Mouse (Mus musculus): ENCODE data around the gene Tnfrsf25. TPM values are rescaled to one million over a fixed set of nuclear protein-coding genes. Genes with fewer than 3 reads are reported as not detected.
A peak's percentile ranks its signal among the peaks of the same experiment; 100 is the strongest.

Gene Tnfrsf25
- total and polyA plus RNA-seq, 2 experiments from 2014 or later, result 0.48 to 1.6 TPM

DNA sequence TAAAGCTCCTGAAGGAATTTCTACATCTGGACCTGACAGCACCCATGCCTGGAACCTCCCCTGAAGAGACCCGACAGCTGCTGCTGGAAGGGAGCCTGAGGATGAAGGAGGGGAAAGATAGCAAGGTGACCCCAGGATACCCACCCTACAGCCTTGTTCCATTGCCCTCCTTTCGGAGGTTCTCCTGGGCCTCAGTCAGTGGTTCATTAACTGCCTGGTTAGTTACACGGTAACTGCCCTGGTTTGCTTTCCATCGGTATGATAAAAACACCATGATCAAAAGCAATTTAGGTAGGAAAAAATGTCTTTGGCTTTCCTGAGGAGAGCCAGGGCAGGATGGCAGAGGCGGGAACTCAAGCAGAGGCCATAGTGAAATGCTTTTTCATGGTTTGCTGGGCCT lies 7.1 kb upstream of the Tnfrsf25 start:
- Histone ChIP-seq H3K27ac (peak overlapping the region; percentile 54), H3K27me3 (ENCODE audit: insufficient read depth, low read length) (no peaks in the 10 kb centered on the region), H3K4me3 (ENCODE audit: low read length) (peak overlapping the region; percentile 24), H3K9ac (replicated peaks; ENCODE audit: low read length) (peak overlapping the region; percentile 6; the same call in 1 of the 2 replicates), H3K36me3 (ENCODE audit: insufficient read depth, low read length) (peaks cover 17% of the 10 kb centered on the region), H3K9me3 (ENCODE audit: low read length) (no peaks in the 10 kb centered on the region), H3K4me2 (ENCODE audit: low read depth, low read length) (peak overlapping the region; percentile 52), H3K4me1 (ENCODE audit: insufficient read depth, low read length) (peaks cover 14% of the 10 kb centered on the region)
- ATAC-seq (no peak), DNase-seq (ENCODE audit: low spot score) (no peak)
- 74% methylated on average over 5 of the region's 5 CpGs for WGBS
- TF ChIP-seq CTCF (IDR thresholded peaks at IDR 0.05; ENCODE audit: low read depth), result no peak

DNA sequence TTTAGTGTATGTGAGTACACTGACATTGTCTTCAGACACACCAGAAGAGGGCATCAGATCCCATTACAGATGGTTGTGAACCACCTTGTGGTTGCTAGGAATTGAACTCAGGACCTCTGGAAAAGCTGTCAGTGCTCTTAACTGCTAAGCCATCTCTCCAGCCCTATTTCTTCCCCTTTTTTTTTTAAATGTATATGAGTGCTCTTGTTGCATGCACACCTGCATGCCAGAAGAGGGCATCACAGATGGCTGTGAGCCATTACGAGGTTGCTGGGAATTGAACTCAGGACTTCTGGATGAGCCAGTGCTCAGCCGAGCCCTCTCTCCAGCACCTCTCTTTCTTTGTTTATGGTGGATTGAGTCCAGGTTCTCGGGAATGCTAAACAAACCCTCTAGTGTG lies 6.2 kb upstream of the Tnfrsf25 start:
- WGBS, result 90% methylated on average over 3 of the region's 3 CpGs
- H3K4me2 ChIP-seq (ENCODE audit: low read depth, low read length), result no peak overlapping the region
- H3K9me3 ChIP-seq (ENCODE audit: low read length), result no peaks in the 10 kb centered on the region
- H3K27me3 ChIP-seq (ENCODE audit: insufficient read depth, low read length), result 0 out of 2 replicates have a peak, but pooled peaks cover 7% of the 10 kb centered on the region
- no peak for ATAC-seq
- no peak overlapping the region for H3K27ac ChIP-seq
- H3K9ac ChIP-seq (replicated peaks; ENCODE audit: low read length), result no peak overlapping the region
- TF ChIP-seq CTCF (IDR thresholded peaks at IDR 0.05; ENCODE audit: low read depth), result peak; percentile 12; the same call in 1 of the 2 replicates
- DNase-seq (ENCODE audit: low spot score), result no peak
- H3K4me3 ChIP-seq (ENCODE audit: low read length), result no peak overlapping the region
- H3K36me3 ChIP-seq (ENCODE audit: insufficient read depth, low read length), result peaks cover 14% of the 10 kb centered on the region
- H3K4me1 ChIP-seq (ENCODE audit: insufficient read depth, low read length), result peaks cover 14% of the 10 kb centered on the region

DNA sequence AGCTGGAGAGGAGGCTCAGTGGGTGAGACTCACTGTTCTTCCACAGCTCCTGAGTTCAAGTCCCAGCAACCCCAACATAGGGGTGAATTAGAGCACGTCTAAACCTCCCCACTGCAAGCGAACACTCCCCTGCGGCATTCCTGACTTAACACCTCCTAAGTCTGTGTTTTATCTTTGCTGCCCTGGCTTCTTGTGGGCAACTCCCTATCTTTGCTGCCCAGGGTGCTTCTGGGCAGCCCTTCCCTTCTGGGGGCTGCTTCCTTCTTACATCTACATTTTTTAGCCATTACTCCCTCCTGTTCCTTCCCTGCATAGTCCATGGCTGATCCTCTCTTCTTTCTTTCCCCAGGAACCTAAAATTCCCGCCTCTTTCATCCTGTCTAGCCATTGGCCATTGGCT lies 5.0 kb upstream of the Tnfrsf25 start:
- ATAC-seq (no peak), DNase-seq (ENCODE audit: low spot score) (no peak)
- Histone ChIP-seq H3K4me2 (ENCODE audit: low read depth, low read length) (no peak overlapping the region), H3K9me3 (ENCODE audit: low read length) (no peaks in the 10 kb centered on the region), H3K36me3 (ENCODE audit: insufficient read depth, low read length) (peaks cover 13% of the 10 kb centered on the region), H3K4me3 (ENCODE audit: low read length) (no peak overlapping the region), H3K27ac (no peak overlapping the region), H3K4me1 (ENCODE audit: insufficient read depth, low read length) (peaks cover 14% of the 10 kb centered on the region), H3K27me3 (ENCODE audit: insufficient read depth, low read length) (peaks cover 14% of the 10 kb centered on the region; the same call in 1 of the 2 replicates), H3K9ac (replicated peaks; ENCODE audit: low read length) (no peak overlapping the region)
- no peak for TF ChIP-seq CTCF (IDR thresholded peaks at IDR 0.05; ENCODE audit: low read depth)
- 86% methylated on average over 4 of the region's 4 CpGs for WGBS

DNA sequence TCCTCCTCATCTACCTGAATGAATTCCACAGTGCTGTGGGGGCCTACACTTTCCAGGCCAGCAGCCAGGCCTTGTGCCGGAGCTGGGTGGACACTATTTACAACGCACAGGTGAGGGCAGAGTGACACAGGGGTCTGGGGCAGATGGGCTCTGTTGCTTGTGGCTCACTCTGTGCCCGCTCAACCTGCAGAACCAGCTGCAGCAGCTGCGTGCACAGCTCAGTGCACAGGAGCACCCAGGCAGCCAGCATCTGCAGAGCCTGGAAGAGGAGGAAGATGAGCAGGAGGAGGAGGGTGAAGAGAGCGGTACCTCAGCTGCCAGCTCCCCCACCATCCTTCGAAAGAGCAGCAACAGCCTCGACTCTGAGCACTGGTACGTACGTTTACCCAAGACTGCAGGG lies 3.4 kb upstream of the Tnfrsf25 start:
- no peak for ATAC-seq
- Histone ChIP-seq H3K27ac (no peak overlapping the region), H3K4me1 (ENCODE audit: insufficient read depth, low read length) (peaks cover 14% of the 10 kb centered on the region), H3K4me3 (ENCODE audit: low read length) (no peak overlapping the region), H3K36me3 (ENCODE audit: insufficient read depth, low read length) (peaks cover 13% of the 10 kb centered on the region), H3K4me2 (ENCODE audit: low read depth, low read length) (no peak overlapping the region), H3K9ac (replicated peaks; ENCODE audit: low read length) (no peak overlapping the region), H3K9me3 (ENCODE audit: low read length) (no peaks in the 10 kb centered on the region), H3K27me3 (ENCODE audit: insufficient read depth, low read length) (peaks cover 27% of the 10 kb centered on the region; the same call in 1 of the 2 replicates)
- no peak for TF ChIP-seq CTCF (IDR thresholded peaks at IDR 0.05; ENCODE audit: low read depth)
- no peak for DNase-seq (ENCODE audit: low spot score)
- WGBS, result 78% methylated on average over 9 of the region's 9 CpGs

DNA sequence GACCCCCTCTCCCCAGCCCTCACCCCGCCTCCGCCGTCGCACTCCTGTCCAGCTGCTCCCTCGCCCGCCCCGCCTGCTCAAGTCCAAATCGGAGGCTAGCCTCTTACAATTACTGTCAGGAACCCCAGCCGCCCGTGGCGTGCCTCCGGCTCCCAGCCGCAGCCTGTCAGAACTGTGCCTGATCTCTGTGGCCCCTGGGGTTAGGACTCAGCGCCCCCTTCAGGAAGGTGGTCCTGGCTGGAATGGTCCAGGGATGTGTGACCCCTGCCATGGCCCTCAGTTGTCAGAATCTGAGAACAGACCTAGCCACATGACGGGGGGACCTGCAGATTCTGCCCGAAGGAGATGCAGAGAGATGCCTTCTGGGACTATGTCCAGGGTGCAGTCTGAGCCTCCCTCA lies 1.7 kb upstream of the Tnfrsf25 start:
- no peak for ATAC-seq
- Histone ChIP-seq H3K27ac (no peak overlapping the region), H3K27me3 (ENCODE audit: insufficient read depth, low read length) (peaks cover 39% of the 10 kb centered on the region), H3K36me3 (ENCODE audit: insufficient read depth, low read length) (peaks cover 13% of the 10 kb centered on the region), H3K9me3 (ENCODE audit: low read length) (no peaks in the 10 kb centered on the region), H3K4me2 (ENCODE audit: low read depth, low read length) (no peak overlapping the region), H3K4me3 (ENCODE audit: low read length) (no peak overlapping the region), H3K4me1 (ENCODE audit: insufficient read depth, low read length) (0 out of 2 replicates have a peak, but pooled peaks cover under 1% of the 10 kb centered on the region), H3K9ac (replicated peaks; ENCODE audit: low read length) (no peak overlapping the region)
- 0 out of 2 replicates have a peak, but pooled peaks have one; percentile 2 for TF ChIP-seq CTCF (IDR thresholded peaks at IDR 0.05; ENCODE audit: low read depth)
- DNase-seq (ENCODE audit: low spot score), result no peak
- 66% methylated on average over 16 of the region's 16 CpGs for WGBS

DNA sequence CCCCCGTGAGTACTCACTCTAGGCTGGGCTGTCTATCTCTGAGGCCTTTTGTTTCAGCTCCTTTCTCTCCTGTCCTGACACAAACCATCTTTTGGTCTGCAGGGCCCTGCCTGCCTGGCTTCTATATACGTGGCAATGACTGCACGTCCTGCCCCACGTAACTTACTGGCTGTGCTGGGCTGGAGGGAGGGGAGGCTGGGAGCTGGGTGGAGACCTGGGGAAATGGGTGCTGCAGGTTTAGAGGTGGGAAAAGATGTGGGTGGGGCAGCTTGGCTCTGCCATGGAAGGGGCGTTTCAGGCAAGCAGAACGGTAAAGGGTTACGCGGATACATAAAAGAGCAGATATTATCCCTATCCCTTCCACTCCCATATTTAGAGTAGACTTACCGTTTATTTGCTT lies 1.8 kb downstream of the Tnfrsf25 start:
- Histone ChIP-seq H3K27ac (no peak overlapping the region), H3K4me1 (ENCODE audit: insufficient read depth, low read length) (no peaks in the 10 kb centered on the region), H3K4me2 (ENCODE audit: low read depth, low read length) (no peak overlapping the region), H3K36me3 (ENCODE audit: insufficient read depth, low read length) (peaks cover 7% of the 10 kb centered on the region), H3K27me3 (ENCODE audit: insufficient read depth, low read length) (peaks cover 68% of the 10 kb centered on the region), H3K9me3 (ENCODE audit: low read length) (no peaks in the 10 kb centered on the region), H3K4me3 (ENCODE audit: low read length) (no peak overlapping the region), H3K9ac (replicated peaks; ENCODE audit: low read length) (no peak overlapping the region)
- WGBS, result 75% methylated on average over 9 of the region's 9 CpGs
- DNase-seq (ENCODE audit: low spot score) (no peak), ATAC-seq (no peak)
- TF ChIP-seq CTCF (IDR thresholded peaks at IDR 0.05; ENCODE audit: low read depth), result no peak
